Mouse (Mus musculus): ENCODE results near the gene Nudt2. TPM values are rescaled to one million over a fixed set of nuclear protein-coding genes. Genes with fewer than 3 reads are reported as not detected.

The Nudt2 gene
- polyA plus RNA-seq, 1 experiment from 2014 or later: 78.5 TPM

Other genes with a start within 250 kb of the Nudt2 start
- 41.2 and 51.2 TPM in 2 replicates for gene Ubap2, start 190.0 kb upstream of the Nudt2 start, polyA plus RNA-seq (2014; fragmentation: Nextera tagmentation; extraction: Ambion mirVana)
- gene Dcaf12, start 150.3 kb upstream of the Nudt2 start, polyA plus RNA-seq (2014; fragmentation: Nextera tagmentation; extraction: Ambion mirVana): 57.4 and 67.5 TPM in 2 replicates
- 66.8 and 76.3 TPM in 2 replicates for gene Ubap1, start 116.2 kb upstream of the Nudt2 start, polyA plus RNA-seq (2014; fragmentation: Nextera tagmentation; extraction: Ambion mirVana)
- gene Kif24, start 264 bp upstream of the Nudt2 start, polyA plus RNA-seq (2014; fragmentation: Nextera tagmentation; extraction: Ambion mirVana): 2.1 and 2.3 TPM in 2 replicates
- gene AI464131, start 37.9 kb downstream of the Nudt2 start, polyA plus RNA-seq (2014; fragmentation: Nextera tagmentation; extraction: Ambion mirVana): 8.0 and 8.6 TPM in 2 replicates
- gene 1110017D15Rik, start 52.2 kb downstream of the Nudt2 start, polyA plus RNA-seq (2014; fragmentation: Nextera tagmentation; extraction: Ambion mirVana): 5.3 and 13.7 TPM in 2 replicates
- gene Fam219a, start 104.4 kb downstream of the Nudt2 start, polyA plus RNA-seq (2014; fragmentation: Nextera tagmentation; extraction: Ambion mirVana): 18.8 and 23.5 TPM in 2 replicates
- gene Dnaic1, start 104.6 kb downstream of the Nudt2 start, polyA plus RNA-seq (2014; fragmentation: Nextera tagmentation; extraction: Ambion mirVana): 1.7 and 1.9 TPM in 2 replicates
- gene Enho, start 175.2 kb downstream of the Nudt2 start, polyA plus RNA-seq (2014; fragmentation: Nextera tagmentation; extraction: Ambion mirVana): 109 and 134 TPM in 2 replicates
- gene Cntfr, start 231.9 kb downstream of the Nudt2 start, polyA plus RNA-seq (2014; fragmentation: Nextera tagmentation; extraction: Ambion mirVana): 15.6 and 19.9 TPM in 2 replicates
- gene Il11ra1, start 234.8 kb downstream of the Nudt2 start, polyA plus RNA-seq (2014; fragmentation: Nextera tagmentation; extraction: Ambion mirVana): 26.2 and 47.2 TPM in 2 replicates
- 61.3 and 65.5 TPM in 2 replicates for gene Rpp25l, start 248.4 kb downstream of the Nudt2 start, polyA plus RNA-seq (2014; fragmentation: Nextera tagmentation; extraction: Ambion mirVana)